Mouse (Mus musculus) kidney, embryonic 16.5 days (tissue): ENCODE measurements around the gene Mgrn1. TPM values are rescaled to one million over a fixed set of nuclear protein-coding genes. Genes with fewer than 3 reads are reported as not detected.

Experiments used
- ATAC-seq: fragments of 200-750 bp; cut with Nextera tagmentation; 2 replicates; pipeline ENCODE4 v1.8.0; 2017; ENCODE audit warnings: moderate TSS enrichment; ENCODE audit not compliant: low FRiP score, low TSS enrichment
- H3K27ac ChIP-seq: fragments of 300-500 bp; sonication (generic); 2 replicates; pipeline ENCODE4 v1.5.1; 2014; ENCODE audit warnings: low read length
- H3K27me3 ChIP-seq: fragments of 300-500 bp; sonication (generic); 2 replicates; pipeline ENCODE4 v1.6.1; 2014; ENCODE audit warnings: low read length, control low read depth, mixed read lengths; ENCODE audit not compliant: insufficient read depth
- H3K36me3 ChIP-seq: fragments of 300-500 bp; sonication (generic); 2 replicates; pipeline ENCODE4 v1.6.1; 2014; ENCODE audit warnings: low read length, control low read depth, mixed read lengths; ENCODE audit not compliant: insufficient read depth
- H3K4me1 ChIP-seq: fragments of 300-500 bp; sonication (generic); 2 replicates; pipeline ENCODE4 v1.6.1; 2014; ENCODE audit warnings: low read length, control low read depth, mixed read lengths; ENCODE audit not compliant: insufficient read depth
- H3K4me2 ChIP-seq: fragments of 300-500 bp; sonication (generic); replicated peaks from 2 replicates; pipeline ENCODE4 v1.6.1; 2014; ENCODE audit warnings: low read depth, low read length
- H3K4me3 ChIP-seq: fragments of 300-500 bp; sonication (generic); 2 replicates; pipeline ENCODE4 v1.5.1; 2014; ENCODE audit warnings: mild to moderate bottlenecking, low read length
- H3K9ac ChIP-seq: fragments of 300-500 bp; sonication (generic); replicated peaks from 2 replicates; pipeline ENCODE4 v1.6.1; 2014; ENCODE audit warnings: low read length
- H3K9me3 ChIP-seq: fragments of 300-500 bp; sonication (generic); 2 replicates; pipeline ENCODE4 v1.6.1; 2016; ENCODE audit warnings: low read length, control low read depth
- WGBS: fragments of 180-500 bp; shearing (Covaris S2); extraction: QIAGEN DNeasy Blood & Tissue Kit; methylation state at CpG from one replicate; pipeline ENCODE4 v1.1.7; 2014; 5-methylcytosine and 5-hydroxymethylcytosine counted together
- polyA plus RNA-seq: library from polyadenylated mRNA; unstranded; fragments of >200 nt; fragmentation: Nextera tagmentation; extraction: Ambion mirVana; gene quantifications from 2 replicates; pipeline ENCODE4 v1.2.1, GENCODE M21; 2015

The Mgrn1 gene
- polyA plus RNA-seq, 1 experiment from 2014 or later = 113 TPM

GRCm38 (mm10) chr16:4861392-4861791, 24.7 kb upstream of the Mgrn1 start:
- Histone ChIP-seq H3K27me3 (no peaks in the 10 kb centered on the region), H3K36me3 (no peaks in the 10 kb centered on the region), H3K9me3 (no peaks in the 10 kb centered on the region), H3K4me1 (peaks cover 3% of the 10 kb centered on the region; the same call in 1 of the 2 replicates), H3K9ac (no peak overlapping the region), H3K27ac (no peak overlapping the region), H3K4me2 (no peak overlapping the region), H3K4me3 (no peak overlapping the region)
- WGBS = 34% methylated on average over 10 of the region's 10 CpGs
- no peak for ATAC-seq

- ATAC-seq = peak; percentile 81; the same call in 1 of the 2 replicates
- Histone ChIP-seq H3K27me3 (no peaks in the 10 kb centered on the region), H3K9me3 (no peaks in the 10 kb centered on the region), H3K27ac (no peak overlapping the region), H3K9ac (no peak overlapping the region), H3K36me3 (no peaks in the 10 kb centered on the region), H3K4me3 (no peak overlapping the region), H3K4me2 (no peak overlapping the region), H3K4me1 (peaks cover 3% of the 10 kb centered on the region; the same call in 1 of the 2 replicates)
- WGBS = 48% methylated on average over 9 of the region's 9 CpGs
These were observed 23.1 kb upstream of the Mgrn1 start for GRCm38 (mm10) chr16:4862863-4863483.

GRCm38 (mm10) chr16:4863742-4864141, 22.3 kb upstream of the Mgrn1 start:
- no peak overlapping the region for H3K27ac ChIP-seq
- H3K4me3 ChIP-seq = no peak overlapping the region
- ATAC-seq = no peak
- no peak overlapping the region for H3K9ac ChIP-seq
- H3K27me3 ChIP-seq = no peaks in the 10 kb centered on the region
- peaks cover 3% of the 10 kb centered on the region; the same call in 1 of the 2 replicates for H3K4me1 ChIP-seq
- no peak overlapping the region for H3K4me2 ChIP-seq
- 82% methylated on average over 8 of the region's 8 CpGs for WGBS
- H3K36me3 ChIP-seq = no peaks in the 10 kb centered on the region
- H3K9me3 ChIP-seq = no peaks in the 10 kb centered on the region

- H3K4me3 ChIP-seq = no peak overlapping the region
- H3K27ac ChIP-seq = peak overlapping the region; percentile 61
- H3K4me2 ChIP-seq = no peak overlapping the region; the same call in 1 of the 2 replicates
- peaks cover 3% of the 10 kb centered on the region; the same call in 1 of the 2 replicates for H3K4me1 ChIP-seq
- peak; percentile 33; the same call in 1 of the 2 replicates for ATAC-seq
- no peaks in the 10 kb centered on the region for H3K9me3 ChIP-seq
- H3K9ac ChIP-seq = 0 out of 2 replicates have a peak overlapping the region, but pooled peaks have one; percentile 27
- no peaks in the 10 kb centered on the region for H3K27me3 ChIP-seq
- peaks cover 4% of the 10 kb centered on the region; the same call in 1 of the 2 replicates for H3K36me3 ChIP-seq
- WGBS = 41% methylated on average over 7 of the region's 7 CpGs
These were observed 19.9 kb upstream of the Mgrn1 start for GRCm38 (mm10) chr16:4866101-4866695.

GRCm38 (mm10) chr16:4870490-4870889, 15.6 kb upstream of the Mgrn1 start:
- H3K27ac ChIP-seq = no peak overlapping the region
- WGBS = 90% methylated on average over 5 of the region's 5 CpGs
- peaks cover 23% of the 10 kb centered on the region for H3K36me3 ChIP-seq
- no peaks in the 10 kb centered on the region for H3K27me3 ChIP-seq
- no peak overlapping the region for H3K4me2 ChIP-seq
- H3K9me3 ChIP-seq = no peaks in the 10 kb centered on the region
- H3K4me3 ChIP-seq = no peak overlapping the region
- H3K4me1 ChIP-seq = peaks cover 3% of the 10 kb centered on the region; the same call in 1 of the 2 replicates
- no peak overlapping the region for H3K9ac ChIP-seq
- no peak for ATAC-seq

GRCm38 (mm10) chr16:4871926-4872325, 14.1 kb upstream of the Mgrn1 start:
- no peaks in the 10 kb centered on the region for H3K9me3 ChIP-seq
- H3K36me3 ChIP-seq = peaks cover 36% of the 10 kb centered on the region

GRCm38 (mm10) chr16:4875198-4876032, 10.6 kb upstream of the Mgrn1 start:
- H3K4me3 ChIP-seq = no peak overlapping the region
- H3K27ac ChIP-seq = peak overlapping the region; percentile 19; the same call in 1 of the 2 replicates
- H3K36me3 ChIP-seq = peaks cover 32% of the 10 kb centered on the region
- WGBS = 81% methylated on average over 21 of the region's 23 CpGs
- no peak overlapping the region for H3K9ac ChIP-seq
- no peaks in the 10 kb centered on the region for H3K27me3 ChIP-seq
- ATAC-seq = no peak
- H3K9me3 ChIP-seq = no peaks in the 10 kb centered on the region
- H3K4me2 ChIP-seq = no peak overlapping the region
- peaks cover 27% of the 10 kb centered on the region for H3K4me1 ChIP-seq

More at GRCm38 (mm10) chr16:4871926-4872325, 14.1 kb upstream of the Mgrn1 start:
- Histone ChIP-seq H3K9ac (no peak overlapping the region), H3K4me1 (peaks cover 11% of the 10 kb centered on the region; the same call in 1 of the 2 replicates), H3K27me3 (no peaks in the 10 kb centered on the region), H3K4me2 (no peak overlapping the region), H3K27ac (no peak overlapping the region), H3K4me3 (no peak overlapping the region)
- WGBS = 86% methylated on average over 2 of the region's 2 CpGs
- ATAC-seq = no peak

GRCm38 (mm10) chr16:4876033-4876680, 9.9 kb upstream of the Mgrn1 start:
- H3K4me2 ChIP-seq = no peak overlapping the region
- H3K27ac ChIP-seq = peak overlapping the region; percentile 44
- no peaks in the 10 kb centered on the region for H3K27me3 ChIP-seq
- WGBS = 74% methylated on average over 8 of the region's 8 CpGs
- no peak overlapping the region for H3K4me3 ChIP-seq
- no peaks in the 10 kb centered on the region for H3K9me3 ChIP-seq
- H3K9ac ChIP-seq = no peak overlapping the region
- no peak for ATAC-seq
- peaks cover 30% of the 10 kb centered on the region for H3K4me1 ChIP-seq
- peaks cover 32% of the 10 kb centered on the region for H3K36me3 ChIP-seq

- Histone ChIP-seq H3K4me2 (peak overlapping the region; percentile 70), H3K4me1 (peaks cover 39% of the 10 kb centered on the region), H3K9ac (peak overlapping the region; percentile 90), H3K27ac (peak overlapping the region; percentile 100; the same call in 1 of the 2 replicates), H3K4me3 (no peak overlapping the region), H3K36me3 (peaks cover 32% of the 10 kb centered on the region), H3K9me3 (no peaks in the 10 kb centered on the region), H3K27me3 (no peaks in the 10 kb centered on the region)
- 87% methylated on average over 4 of the region's 4 CpGs for WGBS
- ATAC-seq = no peak
These were observed 8.9 kb upstream of the Mgrn1 start for GRCm38 (mm10) chr16:4877195-4877594.
